Mouse (Mus musculus): Measurements from ENCODE around the gene Dusp16.

The Dusp16 gene

GRCm38 (mm10) chr6:134764441-134765061, 27.9 kb downstream of the Dusp16 start:
- peak; percentile 55; the same call in 1 of the 2 replicates for TF ChIP-seq GATA4 (IDR thresholded peaks at IDR 0.05; ENCODE audit: insufficient replicate concordance, low read length)

GRCm38 (mm10) chr6:134763436-134763835, 29.0 kb downstream of the Dusp16 start:
- no peak for TF ChIP-seq GATA4 (IDR thresholded peaks at IDR 0.05; ENCODE audit: insufficient replicate concordance, low read length)

- no peak for TF ChIP-seq GATA4 (IDR thresholded peaks at IDR 0.05; ENCODE audit: insufficient replicate concordance, low read length)
Measured at GRCm38 (mm10) chr6:134761808-134762207, 30.6 kb downstream of the Dusp16 start.

GRCm38 (mm10) chr6:134760926-134761544, 31.4 kb downstream of the Dusp16 start:
- no peak for TF ChIP-seq GATA4 (IDR thresholded peaks at IDR 0.05; ENCODE audit: insufficient replicate concordance, low read length)

GRCm38 (mm10) chr6:134756058-134756457, 36.4 kb downstream of the Dusp16 start:
- no peak for TF ChIP-seq GATA4 (IDR thresholded peaks at IDR 0.05; ENCODE audit: insufficient replicate concordance, low read length)

GRCm38 (mm10) chr6:134753858-134754257, 38.6 kb downstream of the Dusp16 start:
- no peak for TF ChIP-seq GATA4 (IDR thresholded peaks at IDR 0.05; ENCODE audit: insufficient replicate concordance, low read length)

- no peak for TF ChIP-seq GATA4 (IDR thresholded peaks at IDR 0.05; ENCODE audit: insufficient replicate concordance, low read length)
Measured at GRCm38 (mm10) chr6:134753412-134753811, 39.0 kb downstream of the Dusp16 start.

- no peak for TF ChIP-seq GATA4 (IDR thresholded peaks at IDR 0.05; ENCODE audit: insufficient replicate concordance, low read length)
Measured at GRCm38 (mm10) chr6:134751883-134752647, 40.4 kb downstream of the Dusp16 start.

GRCm38 (mm10) chr6:134751087-134751486, 41.3 kb downstream of the Dusp16 start:
- TF ChIP-seq GATA4 (IDR thresholded peaks at IDR 0.05; ENCODE audit: insufficient replicate concordance, low read length) = no peak

GRCm38 (mm10) chr6:134748126-134748525, 44.3 kb downstream of the Dusp16 start:
- TF ChIP-seq GATA4 (IDR thresholded peaks at IDR 0.05; ENCODE audit: insufficient replicate concordance, low read length) = no peak

- no peak for TF ChIP-seq GATA4 (IDR thresholded peaks at IDR 0.05; ENCODE audit: insufficient replicate concordance, low read length)
Measured at GRCm38 (mm10) chr6:134745876-134746275, 46.5 kb downstream of the Dusp16 start.

GRCm38 (mm10) chr6:134743568-134743967, 48.9 kb downstream of the Dusp16 start:
- no peak for TF ChIP-seq GATA4 (IDR thresholded peaks at IDR 0.05; ENCODE audit: insufficient replicate concordance, low read length)

- TF ChIP-seq GATA4 (IDR thresholded peaks at IDR 0.05; ENCODE audit: insufficient replicate concordance, low read length) = no peak
Measured at GRCm38 (mm10) chr6:134736853-134737252, 55.6 kb downstream of the Dusp16 start.

- TF ChIP-seq GATA4 (IDR thresholded peaks at IDR 0.05; ENCODE audit: insufficient replicate concordance, low read length) = no peak
Measured at GRCm38 (mm10) chr6:134733800-134734221, 58.6 kb downstream of the Dusp16 start.

GRCm38 (mm10) chr6:134732813-134733212, 59.6 kb downstream of the Dusp16 start:
- TF ChIP-seq GATA4 (IDR thresholded peaks at IDR 0.05; ENCODE audit: insufficient replicate concordance, low read length) = no peak

- TF ChIP-seq GATA4 (IDR thresholded peaks at IDR 0.05; ENCODE audit: insufficient replicate concordance, low read length) = peak; percentile 98
Measured at GRCm38 (mm10) chr6:134730978-134731377, 61.4 kb downstream of the Dusp16 start.
